Mouse (Mus musculus) subcutaneous adipose tissue, adult 2 months (tissue): Measurements from ENCODE around the gene Gm21830. TPM values are rescaled to one million over a fixed set of nuclear protein-coding genes. Genes with fewer than 3 reads are reported as not detected.

Source experiments
- polyA plus RNA-seq: library from polyadenylated mRNA; depleted of rRNA; stranded (reverse); fragments of >200 nt; gene quantifications from 2 replicates; pipeline ENCODE4 v1.2.3, GENCODE M21; 2012; ENCODE audit warnings: low replicate concordance; rRNA removed

The Gm21830 gene
- polyA plus RNA-seq: not detected in 2 replicates

DNA sequence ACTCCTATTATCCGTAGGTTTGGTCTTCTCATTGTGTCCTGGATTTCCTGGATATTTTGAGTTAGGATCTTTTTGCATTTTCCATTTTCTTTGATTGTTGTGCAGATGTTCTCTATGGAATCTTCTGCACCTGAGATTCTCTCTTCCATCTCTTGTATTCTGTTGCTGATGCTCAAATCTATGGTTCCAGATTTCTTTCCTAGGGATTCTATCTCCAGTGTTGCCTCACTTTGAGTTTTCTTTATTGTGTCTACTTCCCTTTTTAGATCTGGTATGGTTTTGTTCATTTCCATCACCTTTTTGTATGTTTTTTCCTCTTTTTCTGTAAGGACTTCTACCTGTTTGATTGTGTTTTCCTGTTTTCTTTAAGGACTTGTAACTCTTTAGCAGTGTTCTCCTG is at the start of gene Gm21830:
Gm21830 (plus strand) TSS at position 301 of the 400 bp plus-strand sequence.

DNA sequence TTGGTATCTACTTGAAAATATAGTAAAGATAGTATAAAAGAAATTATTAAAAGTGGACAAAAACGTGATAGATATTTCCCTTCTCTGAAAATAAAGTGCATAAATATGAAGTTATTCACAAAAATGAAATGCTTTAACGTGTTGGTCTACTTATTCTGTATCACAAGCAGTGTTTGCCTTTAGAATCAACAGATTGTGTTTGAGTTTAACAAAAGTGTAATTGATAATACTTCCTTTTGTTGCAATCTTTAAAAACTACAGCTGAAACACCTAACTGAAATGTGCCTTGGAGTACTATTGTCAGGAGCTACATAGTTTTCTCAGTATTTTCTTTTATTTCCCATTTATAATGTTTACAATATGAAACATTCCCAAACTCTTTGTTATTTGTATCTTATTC is 19.6 kb downstream of the Gm21830 start, which contains the start of gene Gm26727:
Gm26727 (minus strand) TSS at position 101 of the 400 bp plus-strand sequence.

DNA sequence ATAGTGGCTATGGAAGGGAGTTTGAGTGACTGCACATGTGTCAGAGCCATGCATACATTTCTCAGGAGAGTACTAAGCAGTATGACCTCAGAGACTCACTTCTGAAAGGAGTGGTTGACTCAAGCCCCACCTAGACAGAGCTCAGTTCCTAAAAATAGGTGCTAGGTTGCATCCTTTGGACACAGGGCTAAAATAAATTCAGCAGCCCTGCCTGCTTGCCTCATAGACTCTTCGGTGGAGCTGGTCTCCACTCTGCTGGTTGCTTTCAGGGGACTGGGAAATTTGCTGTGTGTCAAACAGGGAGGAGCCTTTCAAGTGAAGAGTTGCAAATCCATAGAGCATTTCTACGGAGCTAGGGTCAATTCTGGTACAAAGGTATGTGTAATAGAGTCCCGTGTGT is 32.3 kb downstream of the Gm21830 start, which contains the start of gene Xirp2:
Xirp2 (plus strand) TSS at position 223 of the 400 bp plus-strand sequence.

Other genes with a start within 250 kb of the Gm21830 start
- not detected in 2 replicates for gene Gm26727, start 19.5 kb downstream of the Gm21830 start, polyA plus RNA-seq
- not detected in 2 replicates for gene Xirp2, start 32.3 kb downstream of the Gm21830 start, polyA plus RNA-seq
- gene B3galt1, start 152.1 kb downstream of the Gm21830 start, polyA plus RNA-seq: 2.4 and 2.5 TPM in 2 replicates